Mouse (Mus musculus) heart, embryonic 10.5 days (tissue): Measurements from ENCODE around the gene Pced1b. TPM values are rescaled to one million over a fixed set of nuclear protein-coding genes. Genes with fewer than 3 reads are reported as not detected.
"Not testable (repeated sequence)": the region's sequence is repeated elsewhere in the genome, so short reads cannot be mapped to it uniquely, and the experiment has no call there.

Experiments
- DNase-seq: peaks from one replicate; pipeline ENCODE4 v3.0.0-alpha.2; 2017; ENCODE audit warnings: low spot score
- H3K27ac ChIP-seq: fragments of 300-500 bp; sonication (generic); 2 replicates; pipeline ENCODE4 v1.5.1; 2016; ENCODE audit warnings: mild to moderate bottlenecking
- H3K27me3 ChIP-seq: fragments of 300-500 bp; sonication (generic); 2 replicates; pipeline ENCODE4 v1.6.1; 2016; ENCODE audit warnings: mild to moderate bottlenecking; ENCODE audit not compliant: poor library complexity, insufficient read depth, severe bottlenecking
- H3K36me3 ChIP-seq: fragments of 300-500 bp; sonication (generic); 2 replicates; pipeline ENCODE4 v1.6.1; 2016; ENCODE audit warnings: mild to moderate bottlenecking, moderate library complexity
- H3K4me1 ChIP-seq: fragments of 300-500 bp; sonication (generic); 2 replicates; pipeline ENCODE4 v1.6.1; 2016; ENCODE audit warnings: mild to moderate bottlenecking
- H3K4me3 ChIP-seq: fragments of 300-500 bp; sonication (generic); 2 replicates; pipeline ENCODE4 v1.5.1; 2016; ENCODE audit warnings: mild to moderate bottlenecking, moderate library complexity
- H3K9me3 ChIP-seq: fragments of 300-500 bp; sonication (generic); 2 replicates; pipeline ENCODE4 v1.6.1; 2016; ENCODE audit warnings: mild to moderate bottlenecking, moderate library complexity
- WGBS: fragments of 180-500 bp; shearing (Covaris S2); methylation state at CpG from one replicate; pipeline ENCODE4 v1.1.7; 2016; 5-methylcytosine and 5-hydroxymethylcytosine counted together
- polyA plus RNA-seq: library from polyadenylated mRNA; unstranded; fragments of >200 nt; fragmentation: Nextera tagmentation; extraction: Ambion mirVana; gene quantifications from 2 replicates; pipeline ENCODE4 v1.2.1, GENCODE M21; 2016

Gene Pced1b
- polyA plus RNA-seq, 1 experiment from 2014 or later: 2.4 TPM

DNA sequence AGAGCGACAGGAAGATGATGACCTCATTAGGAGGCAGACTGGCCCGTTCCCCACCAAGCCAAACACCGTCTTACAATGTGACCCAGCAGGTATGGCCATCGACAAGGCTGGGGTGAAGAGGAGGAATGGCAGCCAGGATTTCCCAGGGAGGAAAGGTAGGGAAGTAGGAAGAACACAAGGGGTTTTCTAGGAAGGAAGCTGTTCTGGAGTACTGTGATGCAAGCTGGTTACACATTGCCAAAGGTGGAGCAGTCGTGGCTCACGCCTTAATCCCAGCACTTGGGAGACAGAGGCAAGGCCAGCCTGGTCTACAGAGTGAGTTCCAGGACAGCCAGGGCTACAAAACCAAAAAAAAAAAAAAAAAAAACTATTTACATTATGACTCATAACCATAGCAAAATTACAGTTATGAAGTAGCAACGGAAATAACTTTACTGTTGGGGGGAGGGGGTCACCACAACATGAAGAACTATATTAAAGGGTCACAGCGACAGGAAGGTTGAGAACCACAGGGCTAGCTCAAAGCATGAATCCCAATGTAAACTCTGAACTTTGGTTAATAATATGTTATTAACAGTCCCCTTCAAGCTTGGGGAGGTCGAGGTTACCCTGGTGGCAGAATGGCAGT, 108.9 kb downstream of the Pced1b start:
- no peaks in the 10 kb centered on the region for H3K36me3 ChIP-seq
- DNase-seq: no peak
- H3K9me3 ChIP-seq: no peaks in the 10 kb centered on the region
- H3K4me1 ChIP-seq: peaks cover 3% of the 10 kb centered on the region; the same call in 1 of the 2 replicates
- WGBS: 74% methylated on average over 9 of the region's 9 CpGs
- H3K27ac ChIP-seq: no peak overlapping the region
- no peaks in the 10 kb centered on the region for H3K27me3 ChIP-seq
- H3K4me3 ChIP-seq: no peak overlapping the region

DNA sequence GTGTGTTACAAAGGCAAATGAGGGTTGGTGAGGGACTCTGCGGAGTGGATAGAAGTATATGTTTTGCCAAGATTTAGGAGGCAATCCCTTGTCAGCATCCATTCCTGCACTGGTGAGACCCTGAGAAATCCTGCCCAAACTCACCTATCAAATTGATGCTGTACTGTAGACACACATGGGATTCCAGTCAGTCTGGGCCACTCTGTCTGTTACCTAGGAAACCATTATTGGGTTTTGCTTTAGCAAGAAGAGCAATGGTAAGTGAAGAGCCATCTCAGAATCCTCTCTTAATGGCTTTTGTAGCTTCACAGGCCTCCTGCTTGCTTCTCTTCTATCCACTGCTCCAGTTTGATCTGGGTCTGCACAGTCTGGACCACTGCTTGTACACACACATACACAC, 110.1 kb downstream of the Pced1b start:
- no peak for DNase-seq
- Histone ChIP-seq H3K9me3 (no peaks in the 10 kb centered on the region), H3K4me1 (no peaks in the 10 kb centered on the region), H3K27me3 (no peaks in the 10 kb centered on the region), H3K4me3 (no peak overlapping the region), H3K36me3 (no peaks in the 10 kb centered on the region), H3K27ac (no peak overlapping the region)
- WGBS: 85% methylated on average over 1 of the region's 1 CpGs

DNA sequence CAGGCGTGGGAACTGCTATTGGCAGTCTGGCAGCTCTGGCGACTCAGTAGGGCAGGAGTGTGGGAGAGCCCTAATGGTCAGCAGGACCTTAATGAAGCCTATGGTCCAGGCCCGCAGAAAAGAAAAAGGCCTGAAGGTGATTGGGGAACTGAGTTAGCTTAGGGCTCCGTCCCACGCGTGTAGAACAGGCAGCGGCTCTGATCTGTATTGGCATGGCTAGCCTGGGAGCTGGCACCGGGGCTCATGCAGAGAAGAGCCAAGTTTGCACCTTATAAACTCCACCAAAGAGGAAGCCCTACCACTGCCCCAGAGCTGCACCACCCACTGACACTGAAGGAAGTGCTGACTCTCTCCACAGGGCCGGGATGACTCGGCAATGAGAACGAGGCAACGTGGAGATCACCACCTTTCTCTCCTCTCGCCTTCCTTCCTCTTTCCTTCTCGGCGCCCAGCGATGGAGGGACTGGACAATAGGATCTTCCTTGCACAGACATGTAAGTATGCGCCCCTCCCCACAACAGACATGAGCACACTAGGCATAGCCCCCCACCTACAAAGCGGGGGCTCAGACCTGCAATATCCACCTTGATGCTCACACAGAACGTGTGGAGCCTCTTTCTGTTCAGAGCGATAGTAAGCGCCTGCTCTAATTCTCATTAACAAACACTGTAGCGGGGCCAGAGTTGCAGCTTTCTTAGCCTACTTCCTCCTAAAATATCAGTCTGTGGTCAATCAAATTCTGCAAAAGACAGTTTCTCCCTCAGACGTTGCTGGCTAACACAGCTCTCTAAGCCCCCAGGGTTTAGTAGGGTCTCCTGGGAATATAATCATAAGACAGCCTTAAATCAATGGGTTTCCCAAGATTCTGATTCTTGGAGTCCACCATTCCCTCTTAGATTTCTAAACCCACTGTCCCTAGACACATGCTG, 114.2 kb downstream of the Pced1b start:
- 79% methylated on average over 23 of the region's 23 CpGs for WGBS
- Histone ChIP-seq H3K4me3 (no peak overlapping the region), H3K9me3 (no peaks in the 10 kb centered on the region), H3K27me3 (no peaks in the 10 kb centered on the region), H3K27ac (0 out of 2 replicates have a peak overlapping the region, but pooled peaks have one; percentile 5), H3K36me3 (no peaks in the 10 kb centered on the region), H3K4me1 (no peaks in the 10 kb centered on the region)
- no peak for DNase-seq

DNA sequence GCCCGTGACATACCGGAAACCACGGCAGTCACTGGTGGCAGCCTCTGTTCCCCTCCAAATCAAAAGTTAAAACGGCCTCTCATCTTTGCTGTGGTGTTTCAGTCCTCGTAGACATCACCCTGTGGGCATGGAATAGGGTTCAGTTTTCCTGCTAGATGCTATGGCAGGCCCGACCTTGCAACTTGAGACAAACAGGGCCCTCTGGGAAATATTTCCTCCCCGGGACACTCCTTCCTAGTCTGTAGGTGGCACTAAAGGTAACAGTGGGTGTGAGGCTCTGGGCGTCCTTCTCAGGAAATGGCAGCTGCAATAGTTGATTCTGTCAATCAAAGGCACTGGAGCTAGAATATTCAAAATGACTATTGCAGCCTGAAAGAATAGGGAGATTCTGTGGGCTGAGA, 114.9 kb downstream of the Pced1b start:
- 75% methylated on average over 8 of the region's 8 CpGs for WGBS
- no peaks in the 10 kb centered on the region for H3K9me3 ChIP-seq
- H3K27ac ChIP-seq: no peak overlapping the region
- no peaks in the 10 kb centered on the region for H3K27me3 ChIP-seq
- H3K36me3 ChIP-seq: no peaks in the 10 kb centered on the region
- DNase-seq: no peak
- H3K4me3 ChIP-seq: no peak overlapping the region
- no peaks in the 10 kb centered on the region for H3K4me1 ChIP-seq

DNA sequence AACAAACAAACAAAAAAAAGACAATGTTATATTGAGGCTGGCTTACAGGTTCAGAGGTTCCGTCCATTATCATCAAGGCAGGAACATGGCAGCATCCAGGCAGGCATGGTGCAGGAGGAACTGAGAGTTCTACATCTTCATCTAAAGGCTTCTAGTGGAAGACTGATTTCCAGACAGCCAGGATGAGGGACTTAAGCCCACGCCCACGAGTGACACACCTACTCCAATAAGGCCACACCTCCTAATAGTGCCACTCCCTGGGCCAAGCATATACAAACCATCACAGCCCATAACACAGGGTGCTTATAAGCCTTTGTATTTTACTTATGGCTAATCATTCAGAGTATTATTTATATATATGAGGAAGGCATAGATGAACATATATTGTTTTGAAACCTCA, 117.4 kb downstream of the Pced1b start:
- H3K4me3 ChIP-seq, DNase-seq, H3K9me3 ChIP-seq, H3K36me3 ChIP-seq, H3K27ac ChIP-seq, H3K4me1 ChIP-seq, H3K27me3 ChIP-seq: not testable (repeated sequence)
- 74% methylated on average over 3 of the region's 3 CpGs for WGBS

DNA sequence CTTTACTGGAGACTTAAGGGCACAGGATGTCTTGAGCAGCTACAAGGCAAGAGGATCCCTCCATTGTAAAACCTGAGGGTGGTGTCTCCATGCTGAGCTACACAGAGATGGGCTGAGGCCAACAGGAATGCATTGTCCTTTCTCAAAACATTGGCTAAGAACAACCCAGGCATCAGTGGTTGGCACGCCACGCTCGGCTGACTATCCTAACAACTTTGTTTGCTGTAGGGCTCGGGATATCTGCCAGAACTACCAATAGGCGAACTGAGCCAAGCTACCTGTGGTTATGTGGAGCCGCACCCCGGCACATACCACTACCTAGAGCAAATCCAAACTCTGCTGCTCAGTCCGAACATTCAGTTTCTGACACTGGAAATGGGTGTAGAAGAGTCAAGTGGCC, 118.1 kb downstream of the Pced1b start:
- H3K4me3 ChIP-seq: no peak overlapping the region
- H3K27ac ChIP-seq: no peak overlapping the region
- H3K27me3 ChIP-seq: no peaks in the 10 kb centered on the region
- DNase-seq: no peak
- H3K36me3 ChIP-seq: no peaks in the 10 kb centered on the region
- 91% methylated on average over 8 of the region's 8 CpGs for WGBS
- H3K9me3 ChIP-seq: no peaks in the 10 kb centered on the region
- no peaks in the 10 kb centered on the region for H3K4me1 ChIP-seq

DNA sequence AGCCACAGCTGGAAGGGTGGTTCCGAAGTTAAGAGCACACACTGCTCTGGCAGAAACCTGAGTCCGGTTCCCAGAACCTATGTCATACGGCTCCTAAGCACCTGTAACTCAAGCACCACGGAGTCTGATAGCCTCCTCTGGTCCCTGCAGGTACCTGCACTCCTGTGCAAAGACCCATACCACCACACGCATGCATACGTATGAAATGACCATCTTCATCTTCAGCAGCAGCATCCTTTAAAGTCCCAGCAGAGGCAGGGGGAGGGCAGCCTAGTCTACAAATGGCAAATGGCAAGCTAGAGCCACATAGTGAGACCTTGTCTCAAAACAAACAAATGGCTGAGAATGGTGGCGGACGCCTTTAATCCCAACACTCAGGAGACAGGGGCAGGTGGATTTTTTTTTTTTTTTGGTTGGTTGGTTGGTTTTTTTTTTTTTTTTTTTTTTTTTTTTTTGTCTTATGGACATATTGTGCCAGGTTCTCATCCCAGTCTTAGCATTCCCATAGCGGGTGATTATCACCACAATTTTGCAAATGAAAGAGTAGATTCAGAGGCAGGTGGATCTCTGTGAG, 121.2 kb downstream of the Pced1b start:
- Histone ChIP-seq H3K27me3 (no peaks in the 10 kb centered on the region), H3K27ac (no peak overlapping the region), H3K9me3 (no peaks in the 10 kb centered on the region), H3K4me1 (peaks cover 3% of the 10 kb centered on the region; the same call in 1 of the 2 replicates), H3K4me3 (no peak overlapping the region), H3K36me3 (no peaks in the 10 kb centered on the region)
- 80% methylated on average over 9 of the region's 9 CpGs for WGBS
- no peak for DNase-seq

DNA sequence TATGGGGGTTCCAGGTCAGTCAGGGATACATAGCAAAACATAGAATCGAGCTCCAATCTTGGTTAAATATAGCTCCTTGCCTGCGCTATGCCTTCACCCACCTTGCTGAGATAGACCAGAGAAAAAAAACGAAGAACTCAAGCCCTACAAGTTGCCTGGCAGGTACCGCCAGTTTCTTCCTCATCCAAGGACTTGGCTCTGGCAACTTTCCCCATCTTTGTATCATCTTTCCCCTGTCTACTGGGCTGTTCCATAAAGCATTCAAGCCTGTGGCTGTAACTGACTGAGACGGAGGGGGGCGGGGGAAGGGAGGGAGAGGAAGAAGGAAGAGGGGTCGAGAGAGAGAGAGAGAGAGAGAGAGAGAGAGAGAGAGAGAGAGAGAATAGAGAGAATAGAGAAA, 121.7 kb downstream of the Pced1b start:
- H3K4me3 ChIP-seq: no peak overlapping the region
- H3K9me3 ChIP-seq: no peaks in the 10 kb centered on the region
- 73% methylated on average over 7 of the region's 7 CpGs for WGBS
- peaks cover 8% of the 10 kb centered on the region for H3K4me1 ChIP-seq
- H3K27ac ChIP-seq: no peak overlapping the region
- DNase-seq: no peak
- H3K27me3 ChIP-seq: no peaks in the 10 kb centered on the region
- H3K36me3 ChIP-seq: no peaks in the 10 kb centered on the region

DNA sequence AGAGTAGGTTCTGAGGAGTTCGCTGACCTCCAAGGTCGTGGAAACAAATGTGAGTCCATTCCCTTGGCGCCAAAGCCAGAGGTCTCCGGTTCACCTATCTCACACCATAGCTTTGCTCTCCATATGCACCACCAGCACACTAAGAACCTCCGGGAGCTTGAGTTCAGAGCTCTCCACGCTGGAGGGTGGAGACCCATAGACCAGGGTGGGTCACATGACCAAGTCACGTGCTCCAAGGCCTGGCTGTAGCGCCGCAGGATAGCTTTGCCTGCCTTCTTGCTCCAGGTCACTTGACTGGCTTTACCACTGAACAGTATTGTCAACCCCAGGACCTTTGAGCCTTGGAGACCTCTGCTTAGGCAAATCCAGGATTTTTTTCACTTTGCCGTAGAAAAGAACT, 122.2 kb downstream of the Pced1b start:
- WGBS: 83% methylated on average over 10 of the region's 10 CpGs
- H3K4me3 ChIP-seq: no peak overlapping the region
- no peaks in the 10 kb centered on the region for H3K36me3 ChIP-seq
- H3K4me1 ChIP-seq: peaks cover 11% of the 10 kb centered on the region
- H3K9me3 ChIP-seq: no peaks in the 10 kb centered on the region
- no peaks in the 10 kb centered on the region for H3K27me3 ChIP-seq
- no peak for DNase-seq
- no peak overlapping the region for H3K27ac ChIP-seq

DNA sequence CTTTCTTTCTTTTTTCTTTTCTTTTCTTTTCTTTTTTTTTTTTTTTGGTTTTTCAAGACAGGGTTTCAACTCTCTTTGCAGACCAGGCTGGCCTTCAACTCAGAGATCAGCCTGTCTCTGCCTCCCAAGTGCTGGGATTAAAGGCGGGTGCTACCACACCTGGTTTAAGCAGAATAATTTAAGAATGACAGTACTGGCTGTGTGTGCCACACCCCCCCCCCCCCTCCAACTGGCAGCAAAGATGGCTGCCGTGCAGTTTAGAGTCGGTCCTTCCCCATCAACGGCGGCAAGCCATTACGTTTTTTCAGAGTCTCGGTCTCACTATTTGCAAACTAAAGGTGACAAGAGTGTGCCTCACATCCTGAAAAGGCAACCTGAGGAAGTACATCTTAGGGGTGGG, 124.0 kb downstream of the Pced1b start:
- H3K4me1 ChIP-seq: peaks cover 11% of the 10 kb centered on the region
- 85% methylated on average over 7 of the region's 7 CpGs for WGBS
- no peaks in the 10 kb centered on the region for H3K27me3 ChIP-seq
- no peak overlapping the region for H3K4me3 ChIP-seq
- H3K9me3 ChIP-seq: no peaks in the 10 kb centered on the region
- no peak overlapping the region for H3K27ac ChIP-seq
- DNase-seq: no peak
- no peaks in the 10 kb centered on the region for H3K36me3 ChIP-seq

DNA sequence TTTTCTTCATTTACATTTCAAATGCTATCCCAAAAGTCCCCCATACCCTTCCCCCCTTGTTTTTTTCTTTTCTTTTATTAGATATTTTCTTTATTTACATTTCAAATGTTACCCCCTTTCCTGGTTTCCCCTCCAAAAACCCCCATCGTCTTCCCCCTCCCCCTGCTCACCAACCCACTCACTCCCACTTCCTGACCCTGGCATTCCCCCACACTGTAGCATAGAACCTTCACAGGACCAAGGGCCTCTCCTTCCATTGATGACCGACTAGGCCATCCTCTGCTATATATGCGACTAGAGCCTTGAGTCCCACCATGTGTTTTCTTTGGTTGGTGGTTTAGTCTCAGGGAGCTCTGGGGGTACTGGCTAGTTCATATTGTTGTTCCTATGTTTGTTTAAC, 125.1 kb downstream of the Pced1b start:
- not testable (repeated sequence) for DNase-seq, H3K27ac ChIP-seq

DNA sequence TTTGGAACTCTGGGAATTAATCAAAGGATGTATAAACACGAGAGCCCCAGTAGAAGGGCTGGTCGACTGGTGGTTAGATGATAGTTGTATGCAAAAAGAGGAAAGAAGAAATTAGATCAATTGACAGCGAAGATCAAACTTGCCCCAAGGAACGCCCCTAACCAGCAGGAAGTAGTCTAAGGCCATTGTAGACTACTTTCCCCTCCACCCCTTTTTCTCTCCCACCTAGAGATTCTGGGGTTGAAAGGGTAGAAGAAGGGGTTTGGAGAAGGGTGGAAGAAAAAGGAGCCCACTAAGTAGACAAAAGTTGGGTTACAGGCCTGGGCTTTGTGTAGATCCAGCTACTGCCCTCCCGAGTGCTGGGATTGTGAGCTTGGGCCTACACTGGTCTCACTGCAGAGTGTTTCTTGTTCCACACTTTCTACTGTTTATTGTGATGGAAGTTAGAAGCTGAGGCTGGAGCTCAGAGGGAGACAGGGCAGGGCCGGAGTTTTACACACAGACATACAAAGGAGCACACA, 125.8 kb downstream of the Pced1b start:
- no peak for DNase-seq
- peaks cover 27% of the 10 kb centered on the region for H3K4me1 ChIP-seq
- H3K36me3 ChIP-seq: no peaks in the 10 kb centered on the region
- H3K4me3 ChIP-seq: no peak overlapping the region
- no peaks in the 10 kb centered on the region for H3K9me3 ChIP-seq
- peak overlapping the region; percentile 84 for H3K27ac ChIP-seq
- WGBS: 56% methylated on average over 6 of the region's 6 CpGs
- H3K27me3 ChIP-seq: 0 out of 2 replicates have a peak, but pooled peaks cover 4% of the 10 kb centered on the region

More for the DNA sequence above, 125.1 kb downstream of the Pced1b start:
- peaks cover 22% of the 10 kb centered on the region for H3K4me1 ChIP-seq
- not testable (repeated sequence) for H3K4me3 ChIP-seq, H3K9me3 ChIP-seq, H3K36me3 ChIP-seq, H3K27me3 ChIP-seq
- WGBS: 52% methylated on average over 3 of the region's 3 CpGs
